Mouse (Mus musculus): ENCODE data around the gene Unk. TPM values are rescaled to one million over a fixed set of nuclear protein-coding genes. Genes with fewer than 3 reads are reported as not detected.
"Not testable (repeated sequence)": the region's sequence is repeated elsewhere in the genome, so short reads cannot be mapped to it uniquely, and the experiment has no call there.

Unk gene
- polyA plus RNA-seq, 1 experiment from 2014 or later = 34.1 TPM

GRCm38 (mm10) chr11:116023074-116023770, 6.9 kb upstream of the Unk start:
- H3K27ac ChIP-seq (ENCODE audit: low read depth, low read length) = peak overlapping the region; percentile 100
- H3K36me3 ChIP-seq (ENCODE audit: control insufficient read depth, insufficient read depth, low read length); H3K9me3 ChIP-seq (ENCODE audit: control insufficient read depth, low read length); DNase-seq (ENCODE audit: low spot score); H3K27me3 ChIP-seq (replicated peaks; ENCODE audit: control insufficient read depth, insufficient read depth, low read length); ATAC-seq (replicated peaks; ENCODE audit: low FRiP score); H3K4me1 ChIP-seq (replicated peaks; ENCODE audit: control insufficient read depth, insufficient read depth, low read length): not testable (repeated sequence)
- peak overlapping the region; percentile 65 for H3K4me2 ChIP-seq
- peak overlapping the region; percentile 98 for H3K4me3 ChIP-seq (ENCODE audit: low read depth, low read length)
- H3K9ac ChIP-seq (ENCODE audit: low read depth, low read length) = peak overlapping the region; percentile 99
- WGBS = 5% methylated on average over 18 of the region's 18 CpGs

- ATAC-seq (replicated peaks; ENCODE audit: low FRiP score) (peak; percentile 69), DNase-seq (ENCODE audit: low spot score) (peak; percentile 85)
- Histone ChIP-seq H3K27me3 (replicated peaks; ENCODE audit: control insufficient read depth, insufficient read depth, low read length) (no peaks in the 10 kb centered on the region), H3K36me3 (ENCODE audit: control insufficient read depth, insufficient read depth, low read length) (peaks cover 7% of the 10 kb centered on the region; the same call in 1 of the 2 replicates), H3K4me2 (peak overlapping the region; percentile 64), H3K9me3 (ENCODE audit: control insufficient read depth, low read length) (no peaks in the 10 kb centered on the region), H3K4me1 (replicated peaks; ENCODE audit: control insufficient read depth, insufficient read depth, low read length) (peaks cover 8% of the 10 kb centered on the region; the same call in 1 of the 2 replicates), H3K9ac (ENCODE audit: low read depth, low read length) (peak overlapping the region; percentile 99), H3K4me3 (ENCODE audit: low read depth, low read length) (peak overlapping the region; percentile 98), H3K27ac (ENCODE audit: low read depth, low read length) (peak overlapping the region; percentile 100)
- WGBS = under 1% methylated on average over 57 of the region's 57 CpGs
Observed at GRCm38 (mm10) chr11:116023771-116024355, 6.3 kb upstream of the Unk start.

GRCm38 (mm10) chr11:116024356-116024808, 5.7 kb upstream of the Unk start:
- peak overlapping the region; percentile 99 for H3K9ac ChIP-seq (ENCODE audit: low read depth, low read length)
- peak overlapping the region; percentile 64 for H3K4me2 ChIP-seq
- H3K4me1 ChIP-seq (replicated peaks; ENCODE audit: control insufficient read depth, insufficient read depth, low read length) = peaks cover 8% of the 10 kb centered on the region; the same call in 1 of the 2 replicates
- H3K27ac ChIP-seq (ENCODE audit: low read depth, low read length) = peak overlapping the region; percentile 100
- peak overlapping the region; percentile 98 for H3K4me3 ChIP-seq (ENCODE audit: low read depth, low read length)
- no peaks in the 10 kb centered on the region for H3K9me3 ChIP-seq (ENCODE audit: control insufficient read depth, low read length)
- 0% methylated on average over 37 of the region's 37 CpGs for WGBS
- ATAC-seq (replicated peaks; ENCODE audit: low FRiP score) (peak; percentile 91), DNase-seq (ENCODE audit: low spot score) (peak; percentile 98)
- peaks cover 7% of the 10 kb centered on the region; the same call in 1 of the 2 replicates for H3K36me3 ChIP-seq (ENCODE audit: control insufficient read depth, insufficient read depth, low read length)
- H3K27me3 ChIP-seq (replicated peaks; ENCODE audit: control insufficient read depth, insufficient read depth, low read length) = no peaks in the 10 kb centered on the region

- 93% methylated on average over 3 of the region's 3 CpGs for WGBS
- Histone ChIP-seq H3K4me1 (replicated peaks; ENCODE audit: control insufficient read depth, insufficient read depth, low read length) (peaks cover 8% of the 10 kb centered on the region; the same call in 1 of the 2 replicates), H3K9ac (ENCODE audit: low read depth, low read length) (no peak overlapping the region), H3K4me2 (no peak overlapping the region), H3K4me3 (ENCODE audit: low read depth, low read length) (no peak overlapping the region), H3K27me3 (replicated peaks; ENCODE audit: control insufficient read depth, insufficient read depth, low read length) (no peaks in the 10 kb centered on the region), H3K9me3 (ENCODE audit: control insufficient read depth, low read length) (no peaks in the 10 kb centered on the region), H3K36me3 (ENCODE audit: control insufficient read depth, insufficient read depth, low read length) (peaks cover 7% of the 10 kb centered on the region; the same call in 1 of the 2 replicates), H3K27ac (ENCODE audit: low read depth, low read length) (no peak overlapping the region)
- ATAC-seq (replicated peaks; ENCODE audit: low FRiP score) (no peak), DNase-seq (ENCODE audit: low spot score) (no peak)
Observed at GRCm38 (mm10) chr11:116025056-116025845, 4.9 kb upstream of the Unk start.

- peaks cover 6% of the 10 kb centered on the region; the same call in 1 of the 2 replicates for H3K4me1 ChIP-seq (replicated peaks; ENCODE audit: control insufficient read depth, insufficient read depth, low read length)
- DNase-seq (ENCODE audit: low spot score) (no peak), ATAC-seq (replicated peaks; ENCODE audit: low FRiP score) (no peak)
- no peak within 1 kb of the TSS for H3K9ac ChIP-seq (ENCODE audit: low read depth, low read length)
- 0 out of 2 replicates have a peak within 1 kb of the TSS, but pooled peaks have one; percentile 15 for H3K27ac ChIP-seq (ENCODE audit: low read depth, low read length)
- no peaks in the 10 kb centered on the region for H3K27me3 ChIP-seq (replicated peaks; ENCODE audit: control insufficient read depth, insufficient read depth, low read length)
- H3K4me2 ChIP-seq = no peak within 1 kb of the TSS
- no peaks in the 10 kb centered on the region for H3K9me3 ChIP-seq (ENCODE audit: control insufficient read depth, low read length)
- 0 out of 2 replicates have a peak, but pooled peaks cover 4% of the 10 kb centered on the region for H3K36me3 ChIP-seq (ENCODE audit: control insufficient read depth, insufficient read depth, low read length)
- 83% methylated on average over 4 of the region's 4 CpGs for WGBS
- H3K4me3 ChIP-seq (ENCODE audit: low read depth, low read length) = no peak within 1 kb of the TSS
Observed at GRCm38 (mm10) chr11:116027756-116028155, 2.4 kb upstream of the Unk start, which contains the start of gene H3f3b. H3f3b (minus strand) TSS chr11:116027962.

GRCm38 (mm10) chr11:116028177-116028865, 1.8 kb upstream of the Unk start:
- Histone ChIP-seq H3K27me3 (replicated peaks; ENCODE audit: control insufficient read depth, insufficient read depth, low read length) (no peaks in the 10 kb centered on the region), H3K27ac (ENCODE audit: low read depth, low read length) (0 out of 2 replicates have a peak overlapping the region, but pooled peaks have one; percentile 15), H3K4me2 (no peak overlapping the region), H3K9ac (ENCODE audit: low read depth, low read length) (no peak overlapping the region), H3K4me1 (replicated peaks; ENCODE audit: control insufficient read depth, insufficient read depth, low read length) (peaks cover 6% of the 10 kb centered on the region; the same call in 1 of the 2 replicates), H3K9me3 (ENCODE audit: control insufficient read depth, low read length) (no peaks in the 10 kb centered on the region), H3K36me3 (ENCODE audit: control insufficient read depth, insufficient read depth, low read length) (0 out of 2 replicates have a peak, but pooled peaks cover 4% of the 10 kb centered on the region), H3K4me3 (ENCODE audit: low read depth, low read length) (no peak overlapping the region)
- no peak for ATAC-seq (replicated peaks; ENCODE audit: low FRiP score)
- no peak for DNase-seq (ENCODE audit: low spot score)
- WGBS = 81% methylated on average over 9 of the region's 9 CpGs

GRCm38 (mm10) chr11:116029086-116029865, 846 bp upstream of the Unk start:
- Histone ChIP-seq H3K36me3 (ENCODE audit: control insufficient read depth, insufficient read depth, low read length) (0 out of 2 replicates have a peak, but pooled peaks cover 2% of the 10 kb centered on the region), H3K27ac (ENCODE audit: low read depth, low read length) (peak overlapping the region; percentile 29; the same call in 1 of the 2 replicates), H3K4me2 (peak overlapping the region; percentile 67), H3K9me3 (ENCODE audit: control insufficient read depth, low read length) (no peaks in the 10 kb centered on the region), H3K27me3 (replicated peaks; ENCODE audit: control insufficient read depth, insufficient read depth, low read length) (no peaks in the 10 kb centered on the region), H3K9ac (ENCODE audit: low read depth, low read length) (peak overlapping the region; percentile 97), H3K4me3 (ENCODE audit: low read depth, low read length) (peak overlapping the region; percentile 69), H3K4me1 (replicated peaks; ENCODE audit: control insufficient read depth, insufficient read depth, low read length) (peaks cover 6% of the 10 kb centered on the region; the same call in 1 of the 2 replicates)
- 65% methylated on average over 6 of the region's 6 CpGs for WGBS
- DNase-seq (ENCODE audit: low spot score) = no peak
- no peak for ATAC-seq (replicated peaks; ENCODE audit: low FRiP score)
